Mouse (Mus musculus) gastrocnemius, postnatal 25 days (tissue): ENCODE measurements at regions not wholly inside any gene's neighbourhood (a gene's known extent, or its start where the extent isn't known, plus 50 kb on each side); places are given as distances from the start of the nearest gene placed in this dataset.

Experiments used
- DNase-seq: peaks from one replicate; pipeline ENCODE4 v3.0.0; 2022

DNA sequence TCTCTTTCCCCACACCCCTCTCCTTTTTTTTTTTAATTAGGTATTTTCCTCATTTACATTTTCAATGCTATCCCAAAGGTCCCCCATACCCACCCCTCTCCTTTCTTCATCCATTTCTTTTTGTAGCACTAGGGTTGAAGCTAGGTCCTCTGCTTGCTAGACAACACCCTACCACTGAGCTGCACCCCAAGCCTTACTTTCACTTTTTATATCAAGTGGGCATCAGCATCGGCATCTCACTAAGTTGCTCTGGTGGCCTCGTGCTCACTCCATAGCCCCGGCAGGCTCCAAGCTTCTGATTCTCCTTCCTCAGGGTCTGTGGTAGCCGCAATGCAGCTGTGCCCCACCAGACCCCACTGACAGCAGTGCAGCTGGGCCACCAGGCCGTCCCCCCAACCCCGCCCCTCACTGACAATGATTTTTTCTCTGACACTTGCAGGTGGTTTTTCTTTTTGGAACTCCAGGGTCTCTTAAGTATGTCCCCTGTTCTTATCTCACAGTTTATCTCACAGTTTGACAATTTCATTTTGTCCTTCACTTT, 77.5 kb downstream of the Nufip1 start:
- peak; percentile 9 for DNase-seq

DNA sequence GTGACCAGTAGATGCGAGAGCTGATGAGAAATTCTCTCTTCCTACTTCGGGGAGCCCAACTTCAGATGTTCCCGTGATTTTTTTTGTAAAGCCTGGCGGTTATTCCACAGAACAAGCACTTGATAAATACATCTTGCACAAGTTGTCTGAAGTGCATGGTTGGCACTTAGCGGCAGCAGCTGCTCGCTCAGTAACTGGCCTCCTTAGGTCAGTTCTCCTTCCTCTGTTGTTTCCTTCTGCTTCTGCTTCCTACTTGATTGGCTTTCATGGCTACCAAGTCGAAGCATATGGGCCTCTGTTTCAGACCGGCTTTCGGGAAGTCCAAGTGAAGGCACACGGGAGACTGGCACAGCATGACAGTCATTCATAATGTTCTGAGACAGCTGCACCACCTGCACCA, 84.6 kb downstream of the Nufip1 start:
- no peak for DNase-seq

DNA sequence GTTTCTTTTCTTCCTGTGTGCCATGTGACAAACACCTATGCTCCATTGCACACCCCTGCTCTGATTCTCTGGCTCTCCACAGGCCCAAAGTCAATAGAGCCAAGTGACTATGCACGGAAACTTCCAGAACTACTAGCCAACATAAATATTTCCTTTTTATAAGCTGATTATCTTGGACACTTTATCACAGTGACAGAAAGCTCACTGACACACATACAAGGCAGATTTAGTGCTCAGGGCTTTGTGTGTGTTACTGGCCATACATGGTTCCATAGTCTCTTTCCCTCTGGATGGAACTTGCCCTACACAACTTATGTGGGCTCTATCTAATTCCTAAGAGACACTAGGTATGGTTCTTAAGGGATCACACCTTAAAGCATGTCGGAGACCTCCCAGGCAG, 86.7 kb downstream of the Nufip1 start:
- no peak for DNase-seq

DNA sequence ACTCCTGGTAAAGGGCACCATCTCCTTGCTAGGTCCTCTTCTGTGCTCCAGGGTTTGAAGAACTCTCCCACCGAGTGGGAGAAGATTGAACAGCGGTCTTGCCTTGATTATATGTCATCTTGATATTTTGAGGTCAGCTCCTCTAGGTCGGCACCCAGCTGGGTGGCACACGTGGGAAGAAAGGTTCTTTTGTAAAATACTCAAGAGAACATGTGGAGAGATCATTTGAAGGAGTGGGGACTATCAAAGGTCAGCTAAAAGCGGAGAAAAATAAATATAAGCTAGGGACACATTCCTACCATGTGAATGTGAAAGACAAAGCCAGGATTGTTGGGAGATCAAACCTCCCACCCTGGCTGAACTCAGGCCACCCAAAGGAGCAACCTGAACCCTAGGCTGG, 87.7 kb downstream of the Nufip1 start:
- no peak for DNase-seq

DNA sequence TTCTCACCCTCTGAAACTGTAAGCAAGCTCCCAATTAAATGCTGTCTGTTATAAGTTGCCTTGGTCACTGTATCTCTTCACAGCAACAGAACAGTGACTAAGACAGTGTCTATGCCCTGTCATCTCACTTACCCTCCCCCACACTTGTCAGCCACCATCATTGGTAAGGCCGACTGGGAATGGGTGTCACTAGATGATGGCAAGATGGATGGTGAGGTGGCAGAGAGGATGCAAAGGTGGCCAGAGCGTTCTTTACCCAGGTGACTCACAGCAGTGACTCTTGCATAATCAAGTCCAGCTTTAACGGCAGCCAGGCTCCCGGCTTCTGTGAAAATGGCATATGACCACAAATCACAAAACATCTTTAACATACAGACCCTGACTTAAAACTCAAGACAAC, 91.9 kb downstream of the Nufip1 start:
- DNase-seq = no peak

DNA sequence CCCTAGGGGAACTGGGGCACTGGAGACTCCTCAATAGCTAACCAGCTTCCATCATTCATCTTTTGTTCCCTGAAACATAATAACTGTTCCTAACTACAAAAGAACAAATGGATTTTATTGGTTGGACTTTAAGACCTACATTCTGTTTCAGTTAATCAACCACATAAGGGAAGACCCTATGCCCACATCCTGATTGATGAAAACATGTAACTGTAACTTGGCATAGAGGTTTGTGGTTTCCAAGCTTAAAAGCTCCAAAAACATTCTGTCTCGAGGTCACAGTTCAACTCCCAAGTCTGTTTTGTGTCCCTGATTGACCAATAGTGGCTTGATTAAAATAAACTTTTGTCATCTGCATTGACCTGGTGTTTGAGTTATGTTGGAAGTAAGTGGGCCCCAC, 92.4 kb downstream of the Nufip1 start:
- DNase-seq = no peak

DNA sequence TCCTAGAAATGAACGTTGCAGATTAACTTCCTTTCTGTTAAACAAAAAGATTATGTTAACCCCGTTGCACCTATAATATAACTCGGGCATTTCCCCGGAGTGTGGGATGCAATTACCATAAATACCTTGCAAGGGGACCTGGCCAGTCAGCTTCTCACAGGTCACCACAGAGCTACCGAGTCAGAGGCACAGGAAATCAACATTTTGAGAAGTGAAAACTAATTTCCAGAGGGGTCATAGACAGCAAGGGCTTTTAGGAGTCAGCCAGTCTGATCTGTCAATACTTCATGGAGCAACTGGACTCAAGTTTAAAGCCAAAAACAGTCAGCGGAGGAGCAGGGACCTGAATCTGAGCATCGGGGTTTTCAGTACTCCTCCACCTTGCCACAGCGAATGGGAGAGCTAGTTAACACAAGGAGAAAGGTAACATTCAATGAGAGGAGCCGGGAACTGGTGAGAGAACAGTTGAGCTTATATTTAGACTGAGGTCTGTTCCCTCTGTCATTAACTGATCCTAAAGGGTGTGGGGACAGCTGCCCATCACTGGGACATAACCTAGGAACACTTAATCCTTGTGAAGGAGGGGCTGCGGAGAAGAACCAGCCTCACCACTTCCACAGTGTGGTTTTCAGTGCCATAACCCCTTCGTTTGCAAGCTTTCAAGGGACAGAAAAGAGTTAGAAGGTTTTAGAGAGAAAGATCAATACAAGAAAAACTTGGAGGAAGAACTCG, 105.9 kb downstream of the Nufip1 start:
- peak; percentile 22 for DNase-seq

DNA sequence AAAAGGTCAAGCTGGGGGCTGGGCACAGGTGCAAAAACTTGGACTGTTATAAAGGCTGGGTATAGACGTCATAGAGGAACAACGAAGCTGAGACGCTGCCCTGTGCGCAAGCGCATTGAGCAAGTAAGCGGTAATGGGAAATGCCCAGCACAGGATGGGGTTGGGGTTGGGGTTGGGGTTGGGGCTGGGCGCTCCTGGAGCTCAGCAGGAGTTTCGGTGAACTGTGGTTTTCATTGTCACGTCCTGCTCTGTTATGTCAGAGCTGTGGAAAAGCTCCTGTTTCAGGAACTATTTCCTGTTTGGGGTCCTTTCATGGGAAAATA, 106.4 kb downstream of the Nufip1 start:
- peak; percentile 16 for DNase-seq

DNA sequence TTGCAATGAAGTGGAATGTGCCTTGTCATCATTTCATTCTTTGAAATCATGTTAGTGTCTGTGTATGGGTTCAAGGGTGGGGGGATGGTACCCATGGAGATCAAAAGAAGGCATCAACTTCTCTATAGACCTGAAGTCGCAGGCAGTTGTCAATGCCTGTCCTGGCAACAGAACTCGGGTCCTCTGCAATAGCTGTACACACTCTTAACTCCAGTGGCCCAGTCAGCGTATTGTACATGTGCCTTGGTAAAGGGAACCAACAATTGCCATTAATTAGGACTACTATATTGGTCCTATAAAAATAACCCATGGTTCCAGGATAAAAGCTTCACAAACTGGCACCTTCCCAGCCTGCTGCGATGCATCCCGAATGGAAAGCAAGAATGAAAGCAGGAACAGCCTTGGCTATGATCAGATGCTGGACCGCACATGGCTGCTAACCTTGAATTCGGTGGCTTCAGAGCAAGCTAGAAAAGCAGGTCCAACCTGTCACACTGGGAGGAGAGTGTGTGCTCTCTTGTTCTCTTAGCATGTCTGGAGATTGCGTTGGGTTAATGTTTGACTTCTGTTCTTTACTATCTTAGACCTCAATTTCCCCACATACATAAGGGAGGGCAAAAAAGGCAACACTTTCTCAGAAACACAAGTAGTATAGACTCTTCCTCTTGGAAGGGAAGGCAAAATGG, 107.0 kb downstream of the Nufip1 start:
- DNase-seq = no peak

DNA sequence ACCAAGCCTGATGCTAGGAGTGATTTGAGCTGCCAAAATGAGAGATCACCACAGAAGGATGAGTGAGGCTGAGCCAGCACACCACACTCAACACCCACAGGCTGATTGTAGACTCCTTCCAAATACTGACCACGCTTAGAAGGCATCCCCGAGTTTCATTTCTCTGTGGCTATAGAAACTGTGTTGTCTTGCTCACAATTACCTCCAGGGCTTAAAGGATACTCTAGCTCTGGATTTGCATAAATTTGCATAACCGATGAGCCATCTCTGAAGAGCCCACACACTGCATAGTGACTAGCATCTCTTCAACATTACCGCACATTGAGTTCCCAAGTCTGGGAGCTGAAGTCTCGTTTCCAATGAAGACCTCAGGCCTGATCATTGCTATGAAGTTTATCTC, 110.3 kb downstream of the Nufip1 start:
- DNase-seq = no peak

DNA sequence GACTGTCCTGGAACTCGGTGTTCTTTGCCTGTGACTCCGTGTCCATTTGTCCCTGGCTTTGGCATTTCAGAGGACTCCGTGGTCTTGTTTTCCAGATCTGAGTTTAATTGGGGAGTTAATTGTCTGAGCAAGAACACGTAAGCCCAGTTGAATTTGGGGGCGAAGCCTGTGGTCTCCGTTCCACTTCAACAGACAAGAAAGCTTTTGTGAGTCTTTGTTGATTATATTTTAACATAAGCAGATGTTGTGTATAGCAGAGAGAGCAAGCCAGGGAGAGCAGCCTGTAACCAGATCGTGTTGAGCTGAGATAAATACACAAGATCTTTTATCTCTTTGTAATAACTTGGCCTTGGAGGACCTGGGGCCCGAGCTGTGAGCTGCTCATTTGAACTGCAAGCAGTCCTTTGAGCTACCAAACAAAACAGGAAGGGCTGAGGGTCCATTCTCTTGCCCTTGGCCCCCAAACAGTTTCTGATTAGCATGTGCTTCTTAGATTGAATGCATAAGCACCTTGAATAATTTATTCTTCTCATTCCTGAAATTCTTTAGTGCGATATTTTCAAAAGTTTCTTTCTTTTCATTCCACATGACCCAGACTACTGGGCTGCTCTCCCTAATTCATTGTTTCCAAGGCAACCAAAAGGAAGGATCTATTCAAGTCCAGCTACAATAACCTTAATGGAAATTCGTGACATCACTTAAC, 111.1 kb downstream of the Nufip1 start:
- DNase-seq = no peak

DNA sequence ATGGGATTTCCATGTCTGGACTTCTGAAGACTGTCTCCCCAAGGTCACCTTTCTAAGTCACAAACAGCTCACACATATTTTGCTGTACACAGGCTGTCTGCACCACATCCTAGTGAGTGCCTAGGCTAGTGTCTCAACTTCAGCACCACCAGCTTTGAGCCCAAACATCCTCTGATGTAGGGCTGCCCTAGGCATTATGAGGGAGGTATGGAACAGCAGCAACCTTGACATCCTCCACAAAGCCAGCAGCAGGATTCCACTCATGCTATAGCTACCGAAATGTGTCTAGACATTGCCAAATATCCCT, 111.6 kb downstream of the Nufip1 start:
- no peak for DNase-seq

DNA sequence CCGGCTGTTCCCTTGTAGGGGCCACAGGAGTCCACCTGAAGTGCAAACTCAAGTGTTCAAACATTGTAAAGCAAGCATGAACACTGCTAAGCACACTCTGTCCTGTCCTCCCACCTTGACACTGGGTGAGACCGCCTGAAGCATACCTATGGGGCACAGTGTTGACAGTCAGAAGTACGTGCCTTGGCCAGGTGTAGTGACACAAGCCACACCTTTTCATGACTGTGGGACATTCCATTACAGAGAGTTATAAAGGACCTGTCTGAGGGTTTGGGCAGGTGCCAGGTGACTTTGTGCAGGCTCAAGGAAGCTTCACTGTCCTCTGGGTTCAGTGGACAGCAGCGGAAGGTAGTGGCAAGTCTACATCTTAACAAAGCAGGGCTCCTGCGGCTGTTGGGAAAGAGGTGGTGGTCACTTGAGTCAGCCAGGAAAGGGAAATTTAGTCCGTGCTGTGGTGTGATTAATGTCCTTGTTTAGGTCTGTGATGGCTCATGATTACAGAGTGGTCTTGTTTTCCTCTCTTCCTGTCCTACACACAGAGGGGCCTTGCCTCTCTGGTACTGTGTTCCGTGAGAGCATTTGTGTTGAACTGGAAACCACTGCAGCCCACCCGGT, 112.5 kb downstream of the Nufip1 start:
- no peak for DNase-seq

DNA sequence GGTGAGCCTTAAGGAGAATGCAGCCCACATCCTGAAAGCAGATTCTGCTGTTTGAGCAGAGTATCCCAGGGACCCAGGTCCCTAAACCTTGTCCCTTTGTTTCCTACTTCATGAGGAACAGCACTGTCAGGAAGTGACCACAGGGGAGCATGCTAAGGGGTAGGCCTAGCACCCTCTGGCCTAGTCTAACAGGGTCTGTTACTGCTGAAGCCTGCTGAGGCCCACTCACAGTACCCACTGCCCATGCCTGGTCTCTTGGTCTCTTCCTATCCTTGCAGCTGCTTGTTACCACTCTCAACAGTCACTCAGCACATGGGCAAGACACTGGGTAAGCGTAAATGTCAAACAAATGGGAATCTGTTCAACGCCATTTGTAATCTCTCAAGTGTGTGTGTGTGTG, 113.2 kb downstream of the Nufip1 start:
- DNase-seq = no peak

DNA sequence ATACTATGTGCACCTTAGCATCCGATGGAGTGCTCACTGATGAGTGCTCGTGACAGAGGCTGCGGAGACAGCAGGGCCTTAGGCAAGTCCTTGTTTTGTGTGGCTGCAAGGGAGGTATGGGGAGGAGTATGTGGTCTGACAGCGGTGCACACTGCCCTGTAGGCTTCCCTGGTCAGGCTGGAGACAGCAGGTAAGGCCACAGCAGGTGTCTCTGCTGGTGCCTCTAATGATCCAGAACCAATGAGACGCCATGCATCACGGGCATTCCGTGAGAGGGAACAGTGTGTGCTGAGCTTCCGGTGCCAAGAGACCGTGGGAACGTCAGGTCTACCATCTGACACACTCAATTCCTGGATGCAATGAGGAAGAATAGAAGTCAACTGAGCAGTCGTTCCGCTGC, 114.8 kb downstream of the Nufip1 start:
- no peak for DNase-seq

DNA sequence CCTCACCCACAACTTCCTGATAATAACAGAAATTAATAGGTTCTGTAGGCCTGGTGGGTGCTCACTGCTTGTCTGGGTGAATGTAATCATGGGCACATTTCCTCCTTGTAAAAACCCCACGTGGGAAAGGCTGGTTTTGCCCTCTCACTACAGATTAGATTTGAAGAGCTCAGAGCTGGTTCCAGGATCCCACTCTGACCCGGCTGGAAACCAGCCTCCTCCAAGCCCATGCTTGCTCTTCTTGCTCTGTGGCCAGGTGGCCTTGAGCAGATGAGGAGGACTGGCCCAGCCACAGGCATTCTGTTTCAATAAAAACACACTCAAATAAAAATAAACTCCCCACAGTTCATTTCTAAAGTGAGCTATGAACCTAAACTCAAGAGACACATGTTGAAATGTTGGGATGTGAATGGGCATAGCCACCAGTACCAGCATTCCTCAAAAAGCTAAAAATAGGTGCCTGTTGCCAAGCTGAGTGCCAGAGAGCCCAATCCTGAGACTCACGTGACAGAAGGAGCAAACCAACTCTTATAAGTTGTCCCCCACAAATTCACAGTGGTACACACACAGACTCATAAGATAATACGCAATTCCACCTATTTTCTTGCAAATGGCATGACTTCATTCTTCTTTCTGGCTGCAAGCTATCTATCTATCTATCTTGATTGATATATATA, 116.1 kb downstream of the Nufip1 start:
- DNase-seq = no peak

DNA sequence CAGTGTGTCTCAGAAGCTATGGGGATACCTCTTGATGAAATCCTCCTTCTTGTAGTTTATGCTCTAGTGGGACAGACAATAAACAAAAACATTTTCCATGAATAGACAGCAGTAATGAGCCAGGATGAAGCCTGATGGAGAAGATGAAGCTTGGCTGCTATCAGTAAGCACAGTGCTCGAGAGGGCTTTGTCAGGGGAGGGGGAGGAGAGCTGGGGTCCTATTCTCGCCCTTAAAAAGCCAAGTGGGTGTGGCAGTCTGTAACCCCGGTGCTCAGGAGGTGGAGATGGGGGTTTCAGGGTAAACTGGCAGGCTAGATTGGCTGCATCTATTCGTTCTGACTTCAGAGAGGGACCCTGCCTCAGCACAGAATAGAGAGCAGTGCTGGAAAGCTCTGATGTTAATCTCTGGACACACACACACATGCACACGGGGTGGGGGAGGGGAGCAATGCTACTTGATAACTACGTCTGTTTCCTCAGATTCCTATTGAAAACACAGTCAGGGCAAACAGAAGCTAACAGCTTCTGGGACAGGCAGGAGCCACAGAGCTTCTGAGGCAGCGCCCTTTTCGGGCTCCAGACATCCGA, 118.4 kb downstream of the Nufip1 start:
- no peak for DNase-seq

DNA sequence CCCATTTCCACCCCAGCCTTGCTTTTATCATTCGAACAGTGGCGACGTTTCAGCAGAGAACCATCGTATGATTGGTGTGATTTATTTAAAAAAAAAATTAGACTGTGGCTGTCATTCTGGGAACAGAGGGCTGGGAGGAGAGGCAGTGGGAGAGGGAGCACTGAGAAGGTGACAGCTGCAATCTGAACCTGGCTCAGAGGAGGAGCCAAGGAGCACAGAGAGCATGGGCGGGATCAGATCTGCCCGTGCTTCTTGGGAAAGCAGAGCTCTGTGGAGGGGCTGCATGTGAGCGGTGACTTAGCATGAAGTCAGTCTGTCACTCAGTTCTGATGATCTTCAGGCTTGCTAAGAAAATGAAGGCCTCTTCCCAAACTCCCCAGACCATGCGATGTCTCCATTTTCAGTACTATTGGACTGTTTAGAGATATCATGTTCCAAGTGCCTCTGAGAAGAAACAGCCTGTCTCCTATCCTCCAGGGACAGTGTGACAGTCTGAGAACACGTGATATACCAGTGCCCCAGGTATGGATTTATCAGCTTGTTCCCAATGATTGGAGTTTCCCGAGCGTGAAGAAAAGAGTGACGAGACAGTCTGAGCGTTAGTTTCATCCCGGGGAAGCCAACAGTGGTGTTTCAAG, 129.3 kb downstream of the Nufip1 start:
- DNase-seq = no peak

DNA sequence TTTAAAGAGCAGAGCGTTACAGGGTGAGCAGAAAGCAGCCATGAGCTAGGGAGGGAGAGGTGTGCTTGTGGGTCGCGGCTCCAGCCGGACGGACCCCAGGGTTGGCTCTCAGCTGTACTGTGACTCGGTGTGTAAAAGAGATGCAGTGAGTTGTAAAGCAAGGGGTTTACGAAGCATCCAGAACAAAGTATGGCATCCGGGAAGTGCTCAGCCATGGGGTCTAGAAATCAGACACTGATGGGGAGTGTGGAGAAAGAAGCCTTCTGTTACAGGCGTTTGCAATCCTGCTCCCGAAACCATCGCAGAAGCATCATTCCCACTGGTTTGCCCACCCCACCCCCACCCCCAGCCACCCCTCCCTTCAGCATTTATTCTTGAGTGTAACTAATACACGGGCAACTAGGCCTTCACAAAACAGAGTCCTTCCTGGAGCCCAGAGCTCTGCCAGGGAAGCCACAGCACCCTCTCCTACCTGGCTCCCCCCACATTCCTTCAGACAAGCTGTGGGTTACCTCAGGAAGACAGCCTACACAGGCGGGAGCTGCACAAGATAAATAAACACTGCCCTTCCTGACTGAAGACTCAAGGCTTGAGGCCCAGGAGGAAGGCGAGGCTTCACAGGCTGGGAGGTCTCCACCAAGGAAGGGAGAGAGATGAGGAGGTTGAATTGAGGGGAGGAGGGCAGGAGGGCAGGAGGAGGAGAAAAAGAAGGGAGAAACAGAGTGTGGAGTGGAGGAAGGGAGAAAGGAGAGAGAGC, 133.1 kb downstream of the Nufip1 start:
- DNase-seq = no peak

DNA sequence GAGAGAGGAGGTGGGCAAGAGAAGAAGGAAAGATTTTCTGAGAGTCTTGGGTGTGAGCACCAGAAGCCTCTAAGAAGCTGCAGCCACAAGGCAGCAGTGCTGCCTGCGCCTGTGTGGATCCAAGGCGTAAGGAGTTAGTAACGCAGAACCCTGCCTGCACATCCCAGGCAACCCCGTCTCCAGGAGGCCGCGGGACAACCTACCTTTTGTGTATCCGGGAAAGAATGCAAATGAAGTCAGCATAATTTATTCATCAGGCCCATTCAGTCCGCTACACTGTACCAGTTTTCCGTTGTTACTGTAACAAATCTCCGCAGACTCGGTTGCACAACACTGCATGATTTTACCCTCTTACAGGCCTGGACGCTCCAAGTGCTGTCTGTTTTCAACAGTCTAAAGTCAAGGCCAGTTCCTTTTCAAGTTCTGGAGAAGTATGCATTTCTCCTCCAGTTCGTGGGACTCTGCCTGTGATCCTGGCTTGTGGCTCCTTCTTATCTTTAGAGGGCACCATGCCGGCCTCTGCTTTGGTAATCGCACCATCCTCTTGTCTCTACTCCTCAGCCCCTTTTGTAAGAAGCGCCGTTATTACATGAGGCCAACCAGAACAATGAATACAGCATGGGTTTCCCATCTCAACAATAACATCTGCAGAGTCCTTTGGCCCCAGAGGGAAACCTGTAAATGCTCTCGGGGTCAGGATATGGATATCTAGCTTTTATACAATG, 133.8 kb downstream of the Nufip1 start:
- DNase-seq = no peak
